20 mouse cellular contexts compared by ENCODE assay signal in genomic region chr15:27913013-27913412, GRCm38 (mm10).
"Had no signal": no experiment of that assay in that cellular context is flagged by ENCODE, and none has a peak within 500 bp of the region (broad histone marks: within the 10 kb centered on the region; RNA-seq: fewer than 3 reads in every experiment).

No protein-coding gene starts in this region.

- ATAC-seq: lung, postnatal 0 days; midbrain, embryonic 15.5 days had no signal

- H3K36me3 ChIP-seq: liver, embryonic 13.5 days; midbrain, embryonic 15.5 days; neural tube, embryonic 15.5 days had no signal

- H3K4me2 ChIP-seq: limb, embryonic 13.5 days; liver, embryonic 13.5 days; lung, embryonic 14.5 days; midbrain, embryonic 12.5 days; midbrain, embryonic 15.5 days; neural tube, embryonic 12.5 days; neural tube, embryonic 15.5 days had no signal

- H3K4me1 ChIP-seq: limb, embryonic 10.5 days; limb, embryonic 13.5 days; midbrain, embryonic 12.5 days; midbrain, embryonic 15.5 days; neural tube, embryonic 12.5 days had no signal

- H3K27me3 ChIP-seq: limb, embryonic 13.5 days; liver, embryonic 13.5 days; midbrain, embryonic 12.5 days; midbrain, embryonic 15.5 days; neural tube, embryonic 12.5 days; neural tube, embryonic 15.5 days had no signal

- H3K4me3 ChIP-seq: layer of hippocampus, adult 2 months; limb, embryonic 10.5 days; limb, embryonic 13.5 days; liver, embryonic 13.5 days; midbrain, embryonic 12.5 days; midbrain, embryonic 15.5 days; neural tube, embryonic 12.5 days; neural tube, embryonic 15.5 days had no signal

- H3K9me3 ChIP-seq: limb, embryonic 10.5 days; limb, embryonic 13.5 days; liver, embryonic 13.5 days; midbrain, embryonic 12.5 days; midbrain, embryonic 15.5 days; neural tube, embryonic 12.5 days; neural tube, embryonic 15.5 days had no signal

- H3K27ac ChIP-seq: layer of hippocampus, adult 2 months; limb, embryonic 10.5 days; limb, embryonic 13.5 days; liver, embryonic 13.5 days; macrophage; midbrain, embryonic 12.5 days; midbrain, embryonic 15.5 days; neural tube, embryonic 12.5 days; neural tube, embryonic 15.5 days had no signal

- H3K9ac ChIP-seq: limb, embryonic 13.5 days; liver, embryonic 13.5 days; lung, embryonic 14.5 days; midbrain, embryonic 12.5 days; midbrain, embryonic 15.5 days; neural tube, embryonic 12.5 days; neural tube, embryonic 15.5 days had no signal

- DNase-seq: kidney, adult 8-10 months; kidney, postnatal 10 days; layer of hippocampus, adult 9-11 months; liver; liver, embryonic 13.5 days; lung, embryonic 14.5 days; right cerebral cortex, adult 18-20 months; right cerebral cortex, postnatal 14 days; right cerebral cortex, postnatal 4 days; thymus, adult 18-20 months; thymus, postnatal 36 days had no signal
